Mouse (Mus musculus) common myeloid progenitor, adult 5-6 weeks (primary cell): Measurements from ENCODE around the gene Polg2. TPM values are rescaled to one million over a fixed set of nuclear protein-coding genes. Genes with fewer than 3 reads are reported as not detected.
"Not testable (repeated sequence)": the region's sequence is repeated elsewhere in the genome, so short reads cannot be mapped to it uniquely, and the experiment has no call there.

Source experiments
- ATAC-seq: replicated peaks from 2 replicates; pipeline ENCODE4 v1.8.0; 2016; ENCODE audit warnings: low read depth, mild to moderate bottlenecking, moderate TSS enrichment, inconsistent platforms; ENCODE audit not compliant: poor library complexity, severe bottlenecking
- total RNA-seq: library from RNA; stranded (forward); fragments of 200-1000, 187-1606 nt; gene quantifications from 2 replicates; pipeline ENCODE4 v1.2.3, GENCODE M21; 2017

The Polg2 gene
- total RNA-seq, 1 experiment from 2014 or later = 12.6 TPM

DNA sequence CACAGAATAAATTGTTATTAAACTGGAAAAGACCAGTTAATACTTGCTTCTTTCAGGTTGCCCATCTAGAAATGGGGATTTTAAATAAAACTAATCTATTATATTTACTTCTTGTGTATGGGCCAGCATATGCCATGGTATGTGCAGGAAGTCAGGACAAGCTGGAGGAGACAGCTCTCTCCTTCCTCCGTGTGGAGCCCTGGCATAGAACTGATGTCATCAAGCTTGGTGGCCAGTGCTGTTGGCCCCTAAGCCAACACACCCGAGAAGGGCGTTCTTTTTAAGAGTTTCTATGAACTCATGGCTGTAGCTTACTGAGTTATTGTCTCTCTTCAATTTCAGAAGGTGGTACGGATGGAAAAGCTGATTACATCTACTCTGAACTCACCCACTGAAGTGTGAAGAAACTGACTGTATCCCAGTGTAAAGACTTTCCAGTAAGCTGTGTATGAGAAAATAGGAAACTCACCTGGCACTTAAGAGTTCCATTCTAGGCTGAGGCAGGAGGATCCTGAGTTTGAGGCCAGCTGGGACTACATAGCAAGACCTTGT, 12.7 kb downstream of the Polg2 start:
- no peak for ATAC-seq

DNA sequence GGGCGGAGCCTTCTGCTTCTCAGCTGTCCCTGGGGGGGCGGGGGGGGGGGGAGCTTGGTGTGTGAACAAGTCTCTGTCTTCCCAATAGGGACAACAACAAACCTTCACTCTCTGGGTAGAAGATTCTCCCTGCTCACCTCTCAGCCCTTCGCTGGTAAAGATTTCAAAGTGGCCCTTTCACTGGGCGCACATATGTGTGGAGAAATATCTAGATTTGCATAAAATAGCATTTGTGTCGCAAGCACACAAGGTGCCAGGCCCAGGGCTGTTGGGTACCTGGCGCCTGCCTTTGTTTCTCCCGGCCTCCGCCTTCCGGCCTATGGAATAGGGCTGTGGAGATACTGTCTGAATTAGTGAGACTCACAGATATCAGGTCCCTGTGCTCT, 16.5 kb downstream of the Polg2 start:
- ATAC-seq = no peak

DNA sequence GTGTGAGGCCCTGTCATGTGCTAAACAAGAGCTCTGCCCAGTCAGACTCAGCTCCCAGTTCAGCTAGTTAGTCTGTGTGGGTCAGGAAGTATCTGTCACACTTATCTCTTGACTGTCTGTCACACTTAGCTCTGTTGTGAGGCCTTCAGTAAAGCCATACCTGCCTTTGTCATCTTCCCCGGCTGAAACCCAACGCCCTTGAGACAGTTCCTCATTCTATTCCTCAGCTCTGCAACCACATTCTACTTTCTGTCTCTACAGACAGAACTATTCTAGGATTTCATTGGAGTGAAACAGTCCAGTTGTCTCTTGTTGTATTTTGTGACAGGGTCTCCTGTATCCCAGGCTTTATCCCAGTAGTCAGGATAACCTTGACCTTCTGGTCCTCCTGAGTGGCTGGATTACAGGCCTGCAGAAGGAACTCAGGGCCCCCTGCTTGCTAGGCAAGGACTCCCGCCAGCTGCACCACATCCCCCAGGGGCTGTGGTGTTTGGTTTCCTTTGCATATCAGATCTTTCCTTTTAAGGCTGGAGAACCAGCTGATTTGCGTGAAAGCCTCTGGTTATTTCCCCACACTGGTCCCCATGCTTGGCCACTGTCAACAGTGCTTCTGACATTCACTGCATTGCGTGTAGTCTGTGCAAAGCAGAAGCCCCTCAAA, 17.1 kb downstream of the Polg2 start:
- peak; percentile 76 for ATAC-seq

DNA sequence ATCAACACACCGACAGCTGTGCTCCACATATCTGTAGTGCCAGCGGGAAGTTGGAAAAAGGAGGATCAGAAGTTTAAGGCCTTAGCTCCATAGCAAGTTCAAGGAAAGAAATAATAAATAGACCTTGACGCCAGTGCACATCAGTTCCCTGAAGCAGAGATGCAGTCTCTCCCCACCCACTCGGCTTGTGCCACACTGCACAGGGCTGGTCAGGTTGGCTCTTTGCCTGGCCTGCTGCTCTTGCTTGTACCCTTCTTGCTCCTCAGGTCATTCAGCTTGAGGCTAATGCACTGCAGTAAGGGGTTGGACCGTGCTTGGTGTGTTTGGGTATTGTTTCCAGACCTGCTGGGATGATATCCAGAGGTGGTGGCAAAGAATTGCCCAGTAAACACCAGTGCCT, 18.8 kb downstream of the Polg2 start:
- ATAC-seq = no peak

DNA sequence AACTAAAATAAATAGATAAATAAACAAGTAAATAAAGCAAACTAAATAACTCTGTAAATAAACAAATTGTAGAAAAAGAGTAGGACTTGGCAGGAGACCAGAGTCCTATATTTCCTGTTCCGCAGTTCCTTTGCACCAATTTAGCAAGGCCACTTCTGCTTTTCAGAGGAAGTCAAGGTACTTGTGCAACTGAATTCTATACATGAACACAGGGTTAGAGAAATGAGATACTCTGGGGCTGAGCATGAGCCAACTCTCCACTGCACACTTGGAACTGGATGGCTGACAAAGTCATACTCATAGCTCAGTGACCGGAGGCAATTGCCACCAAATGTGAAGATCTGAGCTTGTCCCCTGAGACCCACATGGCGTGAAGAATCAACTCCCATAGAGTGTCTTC, 20.3 kb downstream of the Polg2 start:
- ATAC-seq = peak; percentile 45; the same call in 1 of the 2 replicates

DNA sequence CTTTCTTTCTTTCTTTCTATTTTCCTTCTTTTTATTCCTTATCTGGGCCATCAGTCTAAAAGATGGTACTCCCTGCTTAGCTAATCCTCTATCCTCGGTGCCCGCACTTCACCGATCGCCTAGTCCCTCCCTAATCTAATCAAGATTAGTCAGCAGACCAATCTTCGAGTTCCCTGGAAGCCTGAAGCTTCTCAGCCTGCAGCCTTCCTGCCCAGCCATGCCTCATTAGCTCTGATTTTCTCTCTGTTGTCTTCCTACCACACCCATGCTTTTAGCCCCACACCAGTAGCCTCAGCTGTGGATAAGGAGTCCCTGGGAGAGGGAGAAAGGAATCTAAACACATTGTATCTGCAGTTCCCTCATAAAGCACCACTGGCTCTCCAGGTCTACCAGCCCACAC, 23.8 kb downstream of the Polg2 start:
- ATAC-seq = no peak

DNA sequence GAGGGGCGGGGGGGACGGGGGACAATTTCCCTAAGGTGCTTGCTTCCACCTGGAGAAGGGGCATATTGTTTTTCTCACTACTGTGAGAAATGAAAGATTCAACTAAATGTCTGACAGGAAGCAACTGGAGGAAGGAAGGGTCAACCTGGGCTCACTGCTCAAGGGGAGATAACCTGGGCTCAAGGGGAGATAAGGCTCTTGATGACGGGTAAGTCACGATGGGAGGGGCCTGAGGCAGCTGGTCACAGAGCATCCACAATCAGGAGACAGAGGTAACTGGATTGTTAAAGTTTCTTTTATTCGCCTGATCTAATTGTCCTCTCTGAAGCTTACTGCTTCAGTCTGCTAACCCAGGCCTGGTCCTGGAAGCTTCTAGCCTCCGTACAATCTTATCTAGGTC, 26.0 kb downstream of the Polg2 start:
- ATAC-seq = no peak

DNA sequence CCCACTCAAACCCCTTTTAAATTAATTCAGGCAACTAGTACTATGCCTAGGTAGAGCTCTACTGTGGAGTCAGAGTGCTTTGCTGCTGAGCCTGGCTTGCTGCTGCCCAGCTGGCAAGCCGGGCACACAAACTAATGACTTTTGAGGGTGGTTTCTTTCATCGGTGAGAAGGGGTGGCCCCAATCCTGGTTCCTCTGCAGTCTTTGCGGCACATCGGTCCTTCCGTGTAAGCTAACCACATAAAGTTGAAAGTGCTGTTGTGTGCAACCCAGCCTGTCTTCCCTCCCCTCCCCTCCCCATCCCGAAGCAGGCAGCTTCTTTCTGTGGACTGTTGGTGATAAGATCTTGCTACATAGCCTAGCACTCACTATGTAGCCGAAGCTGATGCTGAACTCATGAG, 27.2 kb downstream of the Polg2 start:
- ATAC-seq = peak; percentile 78

DNA sequence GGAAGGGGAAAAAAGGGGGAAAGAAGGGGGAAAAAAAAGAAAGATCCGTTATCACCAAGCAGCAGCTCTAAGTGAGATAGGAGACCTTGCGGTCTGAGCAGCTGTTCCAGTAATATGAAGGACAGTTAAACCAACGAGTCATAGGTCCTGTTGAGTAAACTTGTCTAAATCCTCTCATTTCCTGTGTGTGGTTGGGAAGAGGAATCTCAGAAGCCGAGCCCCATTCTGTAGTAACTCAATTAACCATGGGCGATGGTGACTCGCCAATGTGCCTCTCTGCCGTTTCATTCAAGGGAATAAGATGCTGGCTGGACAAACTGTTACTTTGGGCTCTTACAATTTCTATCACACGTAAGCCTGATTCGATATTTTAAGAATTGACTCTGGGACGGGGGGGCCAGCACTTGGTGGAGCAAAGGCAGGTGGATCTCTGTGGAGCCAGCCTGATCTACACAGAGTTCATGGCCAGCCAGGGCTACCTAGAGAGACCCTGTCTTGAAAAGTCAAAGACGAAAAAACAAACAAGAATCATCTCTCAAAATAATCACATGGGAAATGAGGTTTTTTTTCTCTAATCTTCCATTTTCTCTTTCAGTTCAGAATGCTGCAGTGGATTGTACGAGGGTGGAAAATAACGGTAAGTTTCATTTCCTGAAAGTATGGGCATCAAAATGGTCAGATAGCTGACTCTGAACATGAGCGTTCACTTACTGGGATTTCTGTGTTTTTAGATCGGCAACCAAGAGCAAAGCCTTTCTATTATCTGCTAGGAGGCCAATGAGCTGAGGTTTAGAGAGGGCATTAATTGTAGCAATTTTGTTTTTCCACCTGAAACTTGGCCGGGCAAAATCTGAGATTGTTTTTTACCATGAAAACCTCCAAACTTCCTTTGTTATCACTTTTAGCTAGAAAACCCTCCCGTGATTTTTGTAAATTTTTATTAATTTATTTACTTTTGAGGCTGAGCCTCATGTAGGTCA, 28.0 kb downstream of the Polg2 start, which contains the start of gene Milr1:
Gene Milr1, plus strand, starts transcription at position 188 of the 980 bp plus-strand sequence.
- peak; percentile 71 for ATAC-seq

DNA sequence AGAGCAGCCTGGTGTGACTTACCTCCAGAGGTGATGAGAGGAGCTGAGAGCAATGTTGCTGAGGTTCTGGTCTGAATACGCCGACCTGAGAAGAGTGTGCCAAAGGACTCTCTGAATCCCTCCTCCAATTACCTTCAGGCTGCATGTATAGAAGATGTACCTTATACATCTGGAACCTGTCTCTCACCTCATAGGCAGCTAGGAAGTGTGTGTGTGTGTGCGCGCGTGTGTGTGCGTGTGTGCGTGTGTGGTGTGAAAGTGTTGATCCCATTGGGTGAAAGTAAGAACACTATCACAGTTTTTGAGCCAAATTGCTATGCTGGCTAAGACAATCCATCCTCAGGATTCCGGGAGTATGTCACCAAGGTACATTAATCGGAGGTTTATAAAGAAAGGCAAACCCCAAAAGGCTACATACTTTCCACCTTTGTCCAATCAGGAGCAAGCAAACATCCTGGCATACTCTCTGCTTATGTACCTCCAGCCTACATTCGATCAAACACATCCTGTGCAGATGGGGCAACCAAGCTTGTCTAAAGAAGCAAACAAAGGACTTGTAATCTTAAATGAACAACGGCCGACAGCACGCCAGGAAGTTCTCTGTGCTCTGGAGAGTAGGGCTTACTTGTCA, 29.1 kb downstream of the Polg2 start, which contains the start of gene Pecam1:
Gene Pecam1, minus strand, starts transcription at position 508 of the 631 bp plus-strand sequence.
- peak; percentile 36; the same call in 1 of the 2 replicates for ATAC-seq

DNA sequence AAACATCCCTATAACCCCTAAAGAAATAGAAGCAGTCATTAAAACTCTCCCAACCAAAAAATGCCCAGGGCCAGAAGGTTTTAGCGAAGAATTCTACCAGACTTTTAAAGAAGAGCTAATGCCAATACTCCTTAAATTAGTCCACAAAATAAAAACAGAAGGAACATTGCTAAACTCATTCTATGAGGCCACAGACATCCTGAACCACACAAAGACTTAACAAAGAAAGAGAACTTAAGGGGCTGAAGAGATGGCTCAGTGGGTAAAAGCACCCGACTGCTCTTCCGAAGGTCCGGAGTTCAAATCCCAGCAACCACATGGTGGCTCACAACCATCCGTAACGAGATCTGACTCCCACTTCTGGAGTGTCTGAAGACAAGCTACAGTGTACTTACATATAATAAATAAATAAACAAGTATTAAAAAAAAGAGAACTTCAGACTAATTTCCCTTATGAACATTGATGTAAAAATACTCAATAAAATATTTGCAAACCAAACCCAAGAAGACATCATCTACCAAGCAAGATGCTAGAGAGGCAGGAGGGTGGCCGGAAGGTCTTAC, 29.7 kb downstream of the Polg2 start:
- ATAC-seq = not testable (repeated sequence)

DNA sequence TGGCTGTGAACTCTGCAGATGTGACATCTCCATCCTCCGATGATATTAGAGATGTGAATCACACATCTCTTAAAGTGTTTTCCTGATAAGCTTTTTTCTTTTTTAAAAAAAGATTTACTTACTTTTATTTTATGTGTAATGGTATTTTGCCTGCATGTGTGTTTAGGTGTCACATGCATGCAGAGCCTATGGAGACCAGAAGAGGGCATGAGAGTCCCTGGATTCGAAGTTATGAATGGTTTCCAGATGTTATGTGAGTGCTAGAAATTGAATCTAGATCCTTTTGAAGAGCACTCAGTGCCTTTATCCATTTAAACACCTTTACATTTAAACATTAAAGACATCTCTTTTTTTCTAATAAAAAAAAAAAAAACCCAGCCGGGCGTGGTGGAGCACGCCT, 34.4 kb downstream of the Polg2 start:
- ATAC-seq = no peak

DNA sequence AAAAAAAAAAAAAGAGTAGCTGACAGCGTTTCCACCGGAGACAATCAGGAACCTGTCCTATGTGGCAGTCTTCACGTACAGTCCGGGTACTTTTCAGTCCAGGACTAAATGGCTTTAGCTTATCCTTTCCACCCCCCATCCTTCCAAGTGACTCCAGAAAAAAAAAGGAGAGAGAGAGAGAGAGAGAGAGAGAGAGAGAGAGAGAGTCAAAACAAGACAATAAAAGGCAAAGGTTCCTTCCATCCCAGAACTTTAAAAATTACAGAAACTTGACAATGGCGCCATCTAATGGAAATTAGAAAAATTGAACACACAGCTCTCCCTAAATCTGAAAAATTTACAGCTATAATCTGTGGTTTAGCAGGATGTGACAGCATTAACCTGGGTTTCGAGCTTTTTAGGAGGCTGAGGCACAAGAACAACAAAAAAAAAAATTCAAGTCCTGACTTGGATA, 36.9 kb downstream of the Polg2 start:
- peak; percentile 65 for ATAC-seq

DNA sequence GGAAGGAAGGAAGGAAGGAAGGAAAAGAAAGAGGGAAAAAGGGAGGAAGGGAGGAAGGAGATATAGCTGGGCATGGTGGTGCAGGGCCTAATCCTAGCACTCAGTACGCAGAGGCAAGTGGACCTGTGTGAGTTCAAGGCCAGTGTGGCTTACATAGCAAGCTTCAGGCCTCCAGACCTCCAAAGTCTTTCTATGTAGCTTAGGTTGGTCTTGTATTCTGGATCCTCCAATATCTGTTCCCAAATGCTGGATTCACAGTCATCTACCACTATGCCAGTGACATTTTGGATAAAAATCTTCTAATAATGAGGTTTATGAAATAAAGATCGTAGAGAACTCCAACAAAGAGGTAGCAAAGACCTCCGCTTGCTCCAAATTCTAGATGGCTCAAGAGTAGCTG, 37.5 kb downstream of the Polg2 start:
- ATAC-seq = no peak

DNA sequence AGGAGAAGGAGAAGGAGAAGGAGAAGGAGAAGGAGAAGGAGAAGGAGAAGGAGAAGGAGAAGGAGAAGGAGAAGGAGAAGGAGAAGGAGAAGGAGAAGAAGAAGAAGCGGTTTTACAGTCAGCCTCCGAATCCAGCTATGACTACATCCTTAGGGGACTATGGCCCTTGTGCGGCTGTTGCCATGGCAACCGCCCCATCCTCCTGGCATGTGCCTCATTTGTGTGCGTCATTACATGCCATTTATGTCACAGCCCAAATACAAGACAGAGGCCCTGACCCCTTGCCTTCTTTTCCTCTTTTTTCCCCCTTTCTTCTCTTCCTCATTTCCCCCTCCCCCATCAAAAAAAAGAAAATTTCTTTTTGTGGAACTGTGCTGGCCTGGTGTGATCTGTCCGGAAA, 38.1 kb downstream of the Polg2 start:
- no peak for ATAC-seq

DNA sequence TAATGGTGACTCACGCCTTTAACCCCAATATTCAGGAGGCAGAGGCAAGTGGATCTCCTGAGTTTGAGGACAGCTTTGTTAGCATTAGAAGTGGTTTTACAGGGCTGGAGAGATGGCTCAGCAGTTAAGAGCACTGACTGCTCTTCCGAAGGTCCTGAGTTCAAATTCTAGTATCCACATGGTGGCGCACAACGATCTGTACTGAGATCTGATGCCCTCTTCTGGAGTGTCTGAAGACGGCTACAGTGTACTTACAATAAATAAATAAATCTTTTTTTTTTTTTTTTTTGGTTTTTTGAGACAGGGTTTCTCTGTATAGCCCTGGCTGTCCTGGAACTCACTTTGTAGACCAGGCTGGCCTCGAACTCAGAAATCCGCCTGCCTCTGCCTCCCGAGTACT, 38.6 kb downstream of the Polg2 start:
- ATAC-seq = not testable (repeated sequence)

DNA sequence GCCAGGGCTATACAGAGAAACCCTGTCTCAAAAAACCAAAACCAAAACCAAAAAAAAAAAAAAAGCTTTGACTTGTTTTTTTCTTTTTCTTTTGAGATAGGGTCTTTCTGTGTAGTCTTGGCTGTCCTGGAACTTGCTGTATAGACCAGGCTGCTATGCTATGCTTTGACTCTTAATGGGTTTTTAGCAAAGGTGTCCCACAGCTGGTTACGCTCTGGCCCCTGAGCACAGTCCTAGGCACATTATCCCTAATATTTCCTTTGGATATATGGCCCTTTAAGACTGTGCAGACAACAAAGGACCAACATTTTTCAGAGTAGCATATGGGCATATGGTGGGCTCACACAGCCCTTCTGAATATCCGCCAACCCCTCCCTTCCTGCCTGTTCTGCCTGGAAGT, 40.2 kb downstream of the Polg2 start:
- no peak for ATAC-seq

DNA sequence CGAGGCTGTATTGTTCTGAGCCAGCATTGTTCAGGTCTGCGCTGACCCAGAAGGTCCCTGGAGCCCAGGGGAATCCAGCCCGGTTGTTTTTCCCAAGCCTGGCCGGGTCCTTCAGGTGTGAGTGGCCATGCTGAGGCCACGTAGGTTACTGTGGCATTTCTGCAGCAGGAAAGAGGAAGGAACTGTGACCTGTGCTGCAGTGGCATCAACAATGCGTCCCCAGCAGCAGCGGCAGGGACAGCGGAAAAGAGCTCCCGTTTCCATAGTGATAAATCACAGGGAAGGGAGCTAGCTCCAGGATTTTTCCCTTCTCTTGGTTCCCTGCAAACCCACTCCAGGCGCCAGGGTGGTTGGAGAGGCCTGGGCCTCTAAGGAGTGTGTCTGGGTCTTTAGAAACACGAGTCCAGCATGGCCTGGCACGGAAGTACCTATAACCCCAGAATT, 42.1 kb downstream of the Polg2 start:
- ATAC-seq = no peak

DNA sequence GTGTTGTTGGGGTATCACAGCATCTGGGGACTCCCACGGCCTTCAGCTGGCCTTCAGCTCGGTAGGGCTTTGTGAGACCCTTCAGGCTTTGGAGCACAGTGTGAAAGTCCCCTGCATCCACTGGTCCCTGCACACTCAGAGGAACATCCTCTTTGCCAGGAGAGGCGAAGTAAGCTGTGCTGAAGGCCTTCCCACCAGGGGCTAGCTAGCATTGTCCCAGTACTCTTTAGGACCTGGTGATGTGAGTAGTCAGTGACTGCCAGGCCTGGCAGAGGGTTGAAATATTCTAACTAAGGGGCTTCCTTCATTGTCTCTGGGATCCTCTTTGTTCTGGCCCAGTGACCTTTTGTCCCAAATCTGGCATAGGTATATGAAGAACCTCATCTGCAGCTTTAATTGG, 42.7 kb downstream of the Polg2 start:
- no peak for ATAC-seq

DNA sequence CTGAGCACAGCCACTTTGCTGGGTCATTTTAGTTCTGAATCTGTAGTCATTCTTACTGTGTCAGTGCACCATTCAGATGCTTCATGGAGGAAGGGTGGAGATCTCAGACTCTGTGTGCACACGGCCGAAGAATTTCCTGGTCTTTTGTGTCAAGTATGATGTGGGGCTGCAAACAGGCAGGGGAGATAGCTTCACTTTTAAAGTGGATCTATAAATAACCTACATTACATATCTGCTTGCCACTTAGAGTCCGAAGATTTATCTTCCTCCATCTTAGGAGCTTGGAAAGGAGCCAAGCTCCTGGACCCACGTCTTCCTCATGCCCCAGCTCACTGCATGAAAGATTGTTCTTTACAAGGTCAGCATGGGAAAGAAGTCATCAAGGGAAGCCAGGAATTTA, 48.6 kb downstream of the Polg2 start:
- no peak for ATAC-seq
